Mouse (Mus musculus): ENCODE results near the gene Extl1.

The Extl1 gene

GRCm38 (mm10) chr4:134353527-134354409 lies 29.9 kb downstream of the Extl1 start:
- Histone ChIP-seq H3K9me3 (ENCODE audit: low read length) (no peaks in the 10 kb centered on the region), H3K4me3 (replicated peaks; ENCODE audit: low read length) (no peak overlapping the region), H3K4me1 (replicated peaks; ENCODE audit: low read depth, low read length) (peaks cover 79% of the 10 kb centered on the region), H3K36me3 (ENCODE audit: insufficient read depth, low read length) (peaks cover 20% of the 10 kb centered on the region), H3K27me3 (ENCODE audit: insufficient read depth, low read length) (peaks cover 3% of the 10 kb centered on the region; the same call in 1 of the 2 replicates)
- TF ChIP-seq CTCF (conservative IDR thresholded peaks at IDR 0.05; ENCODE audit: low read length) (no peak), POU5F1 (IDR thresholded peaks at IDR 0.05; ENCODE audit: borderline replicate concordance, low read length) (no peak), NANOG (IDR thresholded peaks at IDR 0.05; ENCODE audit: borderline replicate concordance, low read length) (no peak)

- Histone ChIP-seq H3K9me3 (ENCODE audit: low read length) (no peaks in the 10 kb centered on the region), H3K4me1 (replicated peaks; ENCODE audit: low read depth, low read length) (peaks cover 81% of the 10 kb centered on the region), H3K27me3 (ENCODE audit: insufficient read depth, low read length) (peaks cover 3% of the 10 kb centered on the region; the same call in 1 of the 2 replicates), H3K36me3 (ENCODE audit: insufficient read depth, low read length) (peaks cover 29% of the 10 kb centered on the region), H3K4me3 (replicated peaks; ENCODE audit: low read length) (no peak overlapping the region)
- TF ChIP-seq POU5F1 (IDR thresholded peaks at IDR 0.05; ENCODE audit: borderline replicate concordance, low read length) (no peak), CTCF (conservative IDR thresholded peaks at IDR 0.05; ENCODE audit: low read length) (no peak), NANOG (IDR thresholded peaks at IDR 0.05; ENCODE audit: borderline replicate concordance, low read length) (no peak)
Observed at GRCm38 (mm10) chr4:134352929-134353328, 30.7 kb downstream of the Extl1 start.

- Histone ChIP-seq H3K36me3 (ENCODE audit: insufficient read depth, low read length) (peaks cover 35% of the 10 kb centered on the region), H3K4me3 (replicated peaks; ENCODE audit: low read length) (peak overlapping the region; percentile 50), H3K4me1 (replicated peaks; ENCODE audit: low read depth, low read length) (peaks cover 76% of the 10 kb centered on the region), H3K27me3 (ENCODE audit: insufficient read depth, low read length) (peaks cover 3% of the 10 kb centered on the region; the same call in 1 of the 2 replicates), H3K9me3 (ENCODE audit: low read length) (no peaks in the 10 kb centered on the region)
- TF ChIP-seq NANOG (IDR thresholded peaks at IDR 0.05; ENCODE audit: borderline replicate concordance, low read length) (no peak), CTCF (conservative IDR thresholded peaks at IDR 0.05; ENCODE audit: low read length) (no peak), POU5F1 (IDR thresholded peaks at IDR 0.05; ENCODE audit: borderline replicate concordance, low read length) (no peak)
Observed at GRCm38 (mm10) chr4:134352261-134352707, 31.4 kb downstream of the Extl1 start.

GRCm38 (mm10) chr4:134351329-134352260 lies 32.1 kb downstream of the Extl1 start:
- Histone ChIP-seq H3K36me3 (ENCODE audit: insufficient read depth, low read length) (peaks cover 38% of the 10 kb centered on the region), H3K27me3 (ENCODE audit: insufficient read depth, low read length) (no peaks in the 10 kb centered on the region), H3K9me3 (ENCODE audit: low read length) (no peaks in the 10 kb centered on the region), H3K4me3 (replicated peaks; ENCODE audit: low read length) (peak overlapping the region; percentile 50), H3K4me1 (replicated peaks; ENCODE audit: low read depth, low read length) (peaks cover 71% of the 10 kb centered on the region)
- no peak for TF ChIP-seq CTCF (conservative IDR thresholded peaks at IDR 0.05; ENCODE audit: low read length)

GRCm38 (mm10) chr4:134350641-134351040 lies 33.0 kb downstream of the Extl1 start:
- peaks cover 45% of the 10 kb centered on the region for H3K36me3 ChIP-seq (ENCODE audit: insufficient read depth, low read length)
- H3K4me1 ChIP-seq (replicated peaks; ENCODE audit: low read depth, low read length) = peaks cover 69% of the 10 kb centered on the region
- no peaks in the 10 kb centered on the region for H3K9me3 ChIP-seq (ENCODE audit: low read length)
- H3K4me3 ChIP-seq (replicated peaks; ENCODE audit: low read length) = no peak overlapping the region
- H3K27me3 ChIP-seq (ENCODE audit: insufficient read depth, low read length) = no peaks in the 10 kb centered on the region
- TF ChIP-seq CTCF (conservative IDR thresholded peaks at IDR 0.05; ENCODE audit: low read length) = no peak
- TF ChIP-seq POU5F1 (IDR thresholded peaks at IDR 0.05; ENCODE audit: borderline replicate concordance, low read length) = no peak
- no peak for TF ChIP-seq NANOG (IDR thresholded peaks at IDR 0.05; ENCODE audit: borderline replicate concordance, low read length)

- Histone ChIP-seq H3K9me3 (ENCODE audit: low read length) (no peaks in the 10 kb centered on the region), H3K36me3 (ENCODE audit: insufficient read depth, low read length) (peaks cover 47% of the 10 kb centered on the region), H3K27me3 (ENCODE audit: insufficient read depth, low read length) (no peaks in the 10 kb centered on the region)
Observed at GRCm38 (mm10) chr4:134349829-134350228, 33.8 kb downstream of the Extl1 start.

GRCm38 (mm10) chr4:134348545-134348944 lies 35.1 kb downstream of the Extl1 start:
- Histone ChIP-seq H3K4me1 (replicated peaks; ENCODE audit: low read depth, low read length) (peaks cover 77% of the 10 kb centered on the region), H3K4me3 (replicated peaks; ENCODE audit: low read length) (no peak overlapping the region), H3K9me3 (ENCODE audit: low read length) (no peaks in the 10 kb centered on the region), H3K36me3 (ENCODE audit: insufficient read depth, low read length) (peaks cover 37% of the 10 kb centered on the region), H3K27me3 (ENCODE audit: insufficient read depth, low read length) (peaks cover 4% of the 10 kb centered on the region; the same call in 1 of the 2 replicates)
- TF ChIP-seq POU5F1 (IDR thresholded peaks at IDR 0.05; ENCODE audit: borderline replicate concordance, low read length) = no peak
- no peak for TF ChIP-seq NANOG (IDR thresholded peaks at IDR 0.05; ENCODE audit: borderline replicate concordance, low read length)
- no peak for TF ChIP-seq CTCF (conservative IDR thresholded peaks at IDR 0.05; ENCODE audit: low read length)

More at GRCm38 (mm10) chr4:134349829-134350228, 33.8 kb downstream of the Extl1 start:
- Histone ChIP-seq H3K4me1 (replicated peaks; ENCODE audit: low read depth, low read length) (peaks cover 70% of the 10 kb centered on the region), H3K4me3 (replicated peaks; ENCODE audit: low read length) (no peak overlapping the region)
- TF ChIP-seq NANOG (IDR thresholded peaks at IDR 0.05; ENCODE audit: borderline replicate concordance, low read length) (no peak), POU5F1 (IDR thresholded peaks at IDR 0.05; ENCODE audit: borderline replicate concordance, low read length) (no peak), CTCF (conservative IDR thresholded peaks at IDR 0.05; ENCODE audit: low read length) (no peak)

- H3K27me3 ChIP-seq (ENCODE audit: insufficient read depth, low read length) = peaks cover 8% of the 10 kb centered on the region
- H3K4me3 ChIP-seq (replicated peaks; ENCODE audit: low read length) = no peak overlapping the region
- TF ChIP-seq POU5F1 (IDR thresholded peaks at IDR 0.05; ENCODE audit: borderline replicate concordance, low read length) (no peak), CTCF (conservative IDR thresholded peaks at IDR 0.05; ENCODE audit: low read length) (no peak), NANOG (IDR thresholded peaks at IDR 0.05; ENCODE audit: borderline replicate concordance, low read length) (no peak)
- H3K36me3 ChIP-seq (ENCODE audit: insufficient read depth, low read length) = peaks cover 33% of the 10 kb centered on the region
- H3K9me3 ChIP-seq (ENCODE audit: low read length) = no peaks in the 10 kb centered on the region
- peaks cover 77% of the 10 kb centered on the region for H3K4me1 ChIP-seq (replicated peaks; ENCODE audit: low read depth, low read length)
Observed at GRCm38 (mm10) chr4:134348078-134348477, 35.6 kb downstream of the Extl1 start.
